Mouse (Mus musculus) frontal cortex, postnatal 25 days (tissue): ENCODE data around the gene Arhgap9.
A peak's percentile ranks its signal among the peaks of the same experiment; 100 is the strongest.

ENCODE experiments used
- DNase-seq, 2 experiments: peaks; one replicate each; pipeline ENCODE4 v3.0.0; 2022; ENCODE audit warnings: low spot score in 2 of 2

Arhgap9 gene

DNA sequence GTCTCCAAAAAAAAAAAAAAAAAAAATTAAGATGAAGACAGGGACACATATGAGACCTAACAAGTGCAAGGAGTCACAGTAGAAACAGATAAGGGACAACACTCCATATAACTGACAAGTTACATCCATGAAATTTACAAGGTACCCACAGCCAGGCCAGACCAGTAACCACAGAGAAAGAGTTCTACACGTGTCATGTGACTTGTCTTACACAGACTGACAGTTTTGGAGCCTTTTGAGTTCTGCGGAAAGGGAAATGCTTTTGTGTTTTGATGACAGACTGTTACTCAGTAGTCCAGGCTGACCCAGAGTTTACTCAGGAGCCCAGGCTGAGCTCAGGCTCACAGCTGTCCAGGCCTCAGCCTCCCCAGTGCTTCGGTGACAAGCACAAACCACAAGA is 21.3 kb downstream of the Arhgap9 start:
- no peak for DNase-seq

DNA sequence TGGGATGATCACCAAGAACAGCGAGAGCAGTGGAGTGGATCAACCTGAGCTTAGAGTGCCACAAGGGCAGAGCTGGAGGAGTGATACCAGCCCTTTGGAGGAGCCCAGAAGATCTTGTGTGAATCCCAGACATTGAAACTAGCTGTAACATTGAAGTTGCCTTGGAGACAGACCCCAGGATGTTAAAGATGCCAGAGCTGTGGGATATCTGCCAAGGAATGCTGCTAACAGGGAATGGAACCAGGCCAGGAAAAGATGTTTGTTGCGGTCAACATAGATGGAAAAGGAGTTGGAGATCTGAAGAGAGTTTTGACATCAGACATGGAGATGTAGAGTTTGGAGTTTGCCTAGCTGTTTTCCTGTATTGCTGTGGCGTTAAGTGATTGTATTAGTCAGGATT is 24.4 kb downstream of the Arhgap9 start:
- no peak for DNase-seq

DNA sequence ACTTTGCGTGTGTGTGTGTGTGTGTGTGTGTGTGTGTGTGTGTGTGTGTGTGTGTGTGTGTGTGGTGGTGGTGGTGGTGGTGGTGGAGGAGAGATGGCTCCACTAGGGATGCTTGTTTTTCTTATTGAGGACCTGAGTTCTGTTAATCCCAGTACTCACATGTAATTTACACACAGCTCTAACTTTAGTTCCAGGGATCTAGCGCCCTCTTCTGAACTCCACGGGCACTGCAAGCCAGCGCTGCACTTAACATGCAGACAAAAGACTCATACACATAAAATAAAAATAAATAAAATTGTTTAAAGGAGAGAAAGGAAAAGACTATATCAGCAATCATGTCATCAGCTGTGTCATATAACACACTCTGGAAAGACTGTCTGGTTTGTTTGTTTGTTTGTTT is 27.2 kb downstream of the Arhgap9 start:
- no peak for DNase-seq

DNA sequence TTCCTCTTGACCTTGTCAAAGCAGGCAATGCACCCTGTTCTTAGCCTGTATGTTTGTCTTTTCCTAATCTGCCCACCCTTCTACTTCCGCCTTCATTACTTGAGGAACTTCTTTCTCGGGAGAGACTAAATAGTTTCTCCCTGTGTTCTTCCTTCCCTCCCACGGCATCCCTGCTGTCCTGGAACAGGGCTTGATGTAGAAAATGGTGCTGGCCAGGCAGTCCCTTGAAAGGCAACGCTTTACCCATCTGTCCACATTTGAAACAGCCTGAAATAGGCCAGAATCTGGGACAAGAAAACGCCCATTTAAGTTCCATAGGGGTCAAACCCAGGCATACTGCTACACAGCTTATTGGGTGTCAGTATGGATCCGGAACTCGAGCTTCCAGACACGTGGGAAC is 28.0 kb downstream of the Arhgap9 start:
- no peak for DNase-seq

DNA sequence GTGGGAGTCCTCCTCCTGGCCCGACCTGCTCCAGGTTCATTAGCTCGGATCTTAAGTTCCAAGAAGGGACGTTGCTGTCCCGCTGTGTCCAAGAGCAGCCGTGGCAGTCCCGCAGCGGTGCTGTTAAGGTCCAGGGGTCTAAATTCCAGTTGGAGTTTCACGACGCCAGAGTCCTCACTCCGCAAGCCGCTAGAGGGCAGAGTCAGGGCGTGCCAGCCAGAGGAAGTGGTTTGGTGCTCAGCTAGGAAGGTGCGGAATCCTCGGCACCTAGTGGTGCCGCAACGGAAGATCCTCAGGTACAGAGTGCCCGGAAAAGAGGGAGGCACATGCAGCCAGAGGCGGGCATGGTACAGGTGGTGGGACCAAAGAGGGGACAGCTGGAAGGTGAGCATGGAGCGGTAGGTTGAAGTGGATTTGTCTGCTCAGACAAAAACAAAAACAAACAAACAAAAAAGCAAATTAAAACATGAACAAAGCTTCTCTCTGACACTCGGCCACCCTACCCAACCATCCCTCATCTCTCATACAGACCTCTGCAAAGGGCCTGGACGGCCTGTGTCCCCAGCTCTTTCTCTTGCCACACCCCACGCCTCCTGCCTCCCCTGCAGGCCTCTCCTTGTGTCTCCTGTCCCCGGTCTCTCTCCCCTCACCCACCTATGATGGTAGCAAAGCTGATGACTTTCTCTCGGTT is 29.0 kb downstream of the Arhgap9 start:
- DNase-seq: peak in 1 of 2 experiments; percentile 70

DNA sequence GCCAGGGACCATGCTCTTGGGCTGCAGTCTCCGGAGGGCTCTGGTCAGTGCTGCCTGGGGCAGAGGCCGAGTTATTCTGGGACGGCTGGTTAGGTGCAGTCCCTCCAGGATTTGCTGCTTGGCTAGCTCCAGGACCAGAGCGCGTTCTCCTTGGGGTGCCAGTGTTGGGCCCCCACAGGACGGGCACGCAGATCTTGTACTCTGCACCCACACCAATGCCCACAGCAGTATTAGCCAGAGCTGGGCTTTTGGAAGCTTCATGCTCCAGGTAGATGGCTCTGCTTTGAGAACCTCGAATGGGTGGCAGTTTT is 29.5 kb downstream of the Arhgap9 start:
- DNase-seq: no peak

DNA sequence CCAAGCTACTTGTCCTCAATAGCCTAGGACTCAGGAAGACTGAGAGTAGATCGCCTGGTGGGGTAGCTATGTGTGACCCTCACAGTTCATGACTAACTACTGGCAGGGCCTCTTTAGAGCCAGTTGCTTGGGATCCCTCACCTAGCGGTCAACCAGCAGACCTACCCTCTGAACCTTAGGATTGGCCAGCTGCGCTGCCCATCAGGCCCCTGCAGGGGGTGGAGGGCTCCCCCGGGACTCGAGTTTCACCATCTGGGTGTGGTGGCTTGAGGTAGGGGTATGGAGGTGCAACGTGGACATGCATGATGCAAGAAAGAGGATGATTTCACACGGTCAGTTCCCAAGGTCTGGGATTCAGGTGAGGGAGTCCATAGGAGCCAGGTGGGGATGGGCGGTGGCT is 30.0 kb downstream of the Arhgap9 start:
- DNase-seq: no peak

DNA sequence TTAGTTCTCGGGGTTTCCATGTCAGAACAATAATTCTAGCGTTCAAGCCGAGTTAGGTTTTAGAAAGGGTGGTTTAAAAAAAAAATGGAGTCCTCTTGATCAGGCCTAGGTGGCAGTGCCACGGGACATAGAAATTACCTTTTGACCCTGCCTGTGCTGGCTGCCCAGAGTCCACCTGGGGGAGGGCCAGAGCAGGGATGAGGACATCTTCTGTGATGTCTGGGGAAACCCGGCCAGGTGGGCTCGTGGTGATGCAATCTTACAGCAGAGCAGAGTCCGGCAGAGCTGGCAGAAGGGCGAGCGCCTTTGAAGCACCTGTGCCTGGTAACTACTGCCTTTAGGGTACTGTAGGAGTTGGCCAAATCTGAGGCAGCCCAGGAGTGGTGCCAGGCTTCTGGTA is 30.4 kb downstream of the Arhgap9 start:
- DNase-seq: no peak

DNA sequence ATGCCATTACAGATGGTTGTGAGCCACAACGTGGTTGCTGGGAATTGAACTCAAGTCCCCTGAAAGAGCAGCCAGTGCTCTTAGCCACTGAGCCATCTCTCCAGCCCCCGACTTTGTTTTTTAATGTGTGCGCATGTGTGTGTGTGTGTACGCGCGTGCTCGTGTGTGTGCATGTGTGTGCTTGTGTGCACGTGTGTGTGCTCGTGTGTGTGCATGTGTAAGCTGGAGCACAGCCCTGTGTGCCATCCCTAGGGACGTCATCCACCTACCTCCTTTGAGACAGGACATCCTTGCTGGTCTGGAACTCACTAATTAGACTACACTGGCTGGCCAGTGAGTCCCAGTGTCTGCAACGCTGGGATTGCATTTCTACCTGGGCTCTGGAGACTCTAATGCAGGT is 31.0 kb downstream of the Arhgap9 start:
- DNase-seq: no peak

DNA sequence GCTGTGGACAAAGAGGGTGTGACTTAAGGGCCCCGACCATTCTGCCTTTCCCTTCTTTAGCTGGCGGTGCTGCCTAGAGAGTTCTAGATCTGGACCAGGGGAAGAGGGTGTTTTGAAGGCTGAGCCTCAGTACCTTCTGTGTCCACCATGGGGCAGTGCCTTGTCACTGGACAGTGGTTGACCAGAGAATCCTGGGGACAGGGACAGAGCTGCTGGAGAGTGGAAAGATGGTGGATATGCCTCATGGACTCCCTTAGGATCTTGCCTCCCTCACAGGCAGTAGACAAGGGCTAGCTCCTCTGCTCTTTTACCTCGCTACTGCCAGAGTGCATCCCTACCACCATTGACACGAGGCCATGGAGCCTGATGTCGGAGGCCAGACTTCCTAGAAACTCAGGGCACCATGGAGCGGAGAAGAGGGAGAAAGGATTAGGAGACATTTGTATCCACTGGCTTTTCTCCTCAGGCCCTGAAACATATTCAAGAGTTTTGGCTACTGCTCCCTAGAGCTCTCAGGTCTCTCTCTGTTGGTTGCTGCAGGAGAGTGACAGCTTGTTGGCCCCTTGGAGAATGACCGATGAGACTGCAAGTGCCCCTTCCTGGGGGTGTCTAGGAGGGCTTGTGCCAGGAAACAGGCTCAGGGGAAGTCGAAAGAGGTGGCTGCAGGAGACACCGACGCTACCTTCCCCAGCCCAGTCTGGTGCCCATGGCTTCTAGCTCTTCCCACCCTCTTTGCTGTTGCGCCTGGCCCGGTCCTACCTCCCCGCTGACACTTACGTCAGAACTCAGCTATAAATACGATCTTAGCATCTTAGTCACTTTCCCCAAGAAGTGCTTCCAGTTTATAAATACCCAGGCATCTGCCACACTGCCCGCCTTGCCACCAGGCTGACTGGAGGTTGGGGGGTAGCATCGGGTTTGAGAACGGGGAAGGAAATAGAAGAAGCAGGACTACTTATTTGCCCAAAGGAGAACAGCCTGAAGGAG is 32.4 kb downstream of the Arhgap9 start, which contains the start of gene Inhbe:
Inhbe (minus strand) TSS at position 503 of the 987 bp plus-strand sequence.
- DNase-seq: peak; percentile 44 to 62

DNA sequence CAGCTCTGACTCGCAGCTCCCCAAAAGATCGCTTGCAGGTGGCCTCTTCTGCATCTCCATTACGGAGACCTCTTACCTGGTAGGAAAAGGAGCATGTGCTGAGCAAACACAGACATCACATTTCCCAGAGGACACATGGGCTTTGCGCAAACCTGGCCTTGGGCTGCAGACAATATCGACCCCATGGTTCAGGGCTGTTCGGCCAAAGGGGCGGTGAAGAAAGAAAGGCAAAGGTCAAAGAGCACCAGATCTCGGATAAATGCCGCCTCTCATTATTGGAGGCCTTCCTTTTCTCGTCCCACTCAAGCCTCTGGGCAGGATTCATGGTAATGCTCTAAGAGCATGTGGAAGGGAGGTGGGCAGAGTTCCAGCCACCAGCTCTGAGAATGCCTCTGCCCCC is 33.6 kb downstream of the Arhgap9 start:
- DNase-seq: no peak

DNA sequence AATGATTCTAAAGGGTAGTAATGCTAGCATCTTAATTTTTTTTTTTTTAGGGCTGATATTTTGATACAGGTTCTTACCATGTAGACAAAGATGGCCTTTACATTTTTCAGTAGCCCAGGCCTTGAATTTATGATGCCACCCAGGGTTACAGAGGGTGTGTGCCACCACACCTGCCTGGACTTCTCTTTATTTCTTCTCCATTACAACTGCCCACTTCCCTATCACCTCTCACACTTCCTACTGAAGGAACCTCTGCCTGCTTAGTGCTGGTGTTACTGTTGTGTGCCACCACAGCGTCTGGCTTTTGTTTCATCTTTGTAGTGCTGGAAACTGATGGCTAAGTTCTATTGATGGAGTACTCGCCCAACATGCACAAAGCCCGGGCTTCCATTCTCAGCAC is 39.0 kb downstream of the Arhgap9 start:
- DNase-seq: no peak

DNA sequence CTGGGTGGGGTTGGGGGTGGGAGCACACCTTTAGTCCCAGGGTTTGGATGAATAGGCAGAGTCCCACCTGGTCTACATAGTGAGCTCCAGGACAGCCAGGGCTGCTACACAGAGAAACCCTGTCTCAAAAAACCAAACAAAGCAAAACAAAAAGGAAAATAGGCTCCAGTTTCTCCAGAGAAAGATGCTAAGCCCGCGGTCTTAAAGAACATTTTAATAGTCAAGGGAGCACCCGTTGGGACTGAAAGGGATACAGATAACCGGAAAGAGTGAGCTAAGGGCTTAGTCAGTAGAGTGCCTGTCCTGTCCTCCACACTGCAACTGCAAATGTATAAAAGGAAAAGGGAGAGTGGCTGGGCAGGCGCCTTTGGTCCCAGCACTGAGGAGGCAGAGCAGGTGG is 45.4 kb downstream of the Arhgap9 start:
- no peak for DNase-seq

DNA sequence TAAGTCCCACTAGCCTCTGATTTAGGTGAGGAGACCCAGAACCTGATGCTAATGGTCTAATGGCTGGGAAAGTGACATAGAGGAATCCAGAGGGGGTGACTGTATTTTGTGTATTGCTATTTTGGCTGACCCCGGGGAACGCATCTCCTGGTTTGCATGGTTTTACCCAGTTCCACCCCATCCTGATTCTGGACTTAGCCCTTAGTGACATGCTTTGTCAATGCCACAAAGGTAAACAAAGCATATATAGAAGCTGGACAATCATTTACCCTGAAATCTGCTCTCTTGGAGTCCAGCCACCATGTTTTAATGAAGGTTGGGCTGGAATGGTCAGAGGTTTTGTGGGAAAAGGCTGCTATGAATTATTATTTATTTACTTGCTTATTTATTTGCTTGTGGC is 46.5 kb downstream of the Arhgap9 start:
- no peak for DNase-seq

DNA sequence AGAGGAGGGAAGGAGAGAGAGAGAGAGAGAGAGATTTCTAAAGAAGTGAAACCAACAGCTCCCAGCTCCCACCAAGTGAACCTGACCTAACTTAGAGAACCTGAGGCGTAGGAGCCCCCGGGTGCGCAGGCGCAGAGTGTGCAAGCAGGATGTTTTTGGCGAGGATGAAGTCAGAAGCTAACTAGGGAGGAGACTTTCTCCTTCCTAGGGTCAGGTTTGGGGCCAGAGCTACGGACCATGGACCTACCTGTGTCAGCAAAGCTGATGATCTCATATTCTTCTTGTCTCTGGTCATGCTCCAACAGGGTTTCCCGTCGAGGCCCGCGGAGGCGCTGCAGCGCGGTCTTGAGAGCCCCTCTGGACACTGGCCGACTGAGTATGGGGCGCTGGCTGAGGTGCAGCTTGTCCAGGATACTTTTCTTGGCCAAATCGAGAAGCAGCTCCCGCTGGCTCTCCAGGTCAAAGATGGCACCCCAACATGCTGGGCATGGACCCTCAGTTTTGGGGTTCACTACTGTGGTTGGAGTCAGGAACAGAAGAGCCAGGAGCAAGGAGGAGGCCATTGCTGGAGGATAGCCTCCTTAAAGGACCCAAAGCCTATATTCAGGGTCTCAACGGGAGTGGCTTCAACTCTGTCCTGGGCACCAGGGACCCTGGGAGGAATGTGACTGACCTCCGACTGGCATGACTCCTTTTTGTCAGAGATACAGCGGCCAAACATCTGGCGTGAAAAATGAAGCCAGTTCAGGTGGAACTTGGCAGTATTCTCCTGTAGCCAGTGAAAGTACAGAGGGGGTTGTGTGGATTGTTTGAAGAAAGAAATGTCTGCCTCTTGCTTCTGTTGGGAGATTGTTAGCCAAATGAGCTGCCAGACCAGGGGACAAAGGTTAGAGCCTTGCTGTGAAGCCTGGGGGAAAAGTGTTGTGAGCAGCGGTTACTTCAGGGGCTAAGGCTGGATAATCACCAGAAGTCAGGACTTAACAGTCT is 48.4 kb downstream of the Arhgap9 start, which contains the start of gene Inhbc:
Inhbc (minus strand) TSS at position 598 of the 987 bp plus-strand sequence.
- DNase-seq: no peak

DNA sequence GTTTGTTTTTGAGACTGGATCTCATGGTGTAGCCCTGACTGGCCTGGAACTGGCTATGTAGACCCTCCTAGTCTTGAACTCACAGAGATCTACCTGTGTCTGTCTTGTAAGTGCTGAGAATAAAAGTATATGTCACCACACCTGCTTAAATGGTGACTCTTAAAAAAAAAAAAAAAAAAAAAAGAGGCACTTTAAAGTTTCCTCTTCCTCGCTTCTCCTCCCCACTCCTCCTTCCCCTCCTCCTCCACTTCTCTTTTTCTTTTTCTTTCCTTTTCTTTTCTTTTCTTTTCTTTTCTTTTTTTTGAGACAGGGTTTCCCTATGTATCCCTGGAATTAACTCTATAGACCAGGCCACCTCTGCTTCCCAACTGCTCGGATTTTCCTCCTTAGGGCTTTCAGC is 49.3 kb downstream of the Arhgap9 start:
- no peak for DNase-seq

DNA sequence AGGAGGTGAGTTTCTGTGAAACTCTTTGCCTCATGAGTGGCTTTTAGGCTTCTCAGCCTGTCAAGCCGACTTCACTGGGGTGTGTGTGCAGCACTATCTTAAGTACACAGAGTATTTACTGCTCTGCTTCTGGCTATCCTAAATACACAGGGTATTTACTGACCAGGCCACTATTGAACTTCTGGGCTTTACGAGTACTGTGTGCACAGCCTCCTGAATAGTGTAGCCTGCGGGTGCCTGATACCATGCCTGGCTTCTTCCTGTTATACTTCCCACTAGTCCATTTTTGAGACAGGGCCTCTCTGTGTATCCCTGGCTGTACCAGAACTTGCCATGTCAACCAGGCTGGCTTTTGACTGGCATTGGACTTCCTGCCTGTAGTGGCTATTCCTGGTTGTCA is 55.9 kb downstream of the Arhgap9 start:
- no peak for DNase-seq
